Comparison of ENCODE assay signal across 25 mouse cellular contexts in the genomic region with DNA sequence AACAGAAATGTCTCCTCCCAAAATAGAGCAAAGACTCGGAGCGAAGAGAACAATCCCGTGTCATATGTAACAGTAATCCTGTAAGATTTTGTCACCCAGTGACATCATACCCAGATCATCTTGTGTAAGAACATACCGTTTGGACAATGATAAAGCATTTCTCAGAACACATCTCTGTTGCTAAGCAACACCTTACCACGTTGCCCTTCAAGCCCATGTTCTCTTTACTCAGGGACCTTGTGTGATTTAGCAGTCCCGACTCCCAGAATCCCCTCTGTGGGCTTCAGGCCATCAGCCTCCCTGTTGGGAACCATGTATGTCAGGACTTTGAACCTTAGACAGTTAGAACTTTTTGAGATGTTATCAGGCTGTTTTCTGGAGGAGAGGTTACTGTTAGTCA.
DNase-seq lines count a peak whose midpoint lies in the region; ATAC-seq and TF ChIP-seq lines count a peak whose summit lies in the region.
"Had no signal": no experiment of that assay in that cellular context is flagged by ENCODE, and none has a peak within 500 bp of the region (broad histone marks: within the 10 kb centered on the region; RNA-seq: fewer than 3 reads in every experiment).

No protein-coding gene starts in this region.

- TF ChIP-seq POLR2A in MEL (IDR thresholded peaks at IDR 0.05; ENCODE audit: control insufficient read depth in 1 of 2, insufficient read depth in 1 of 2, low read depth in 1 of 2, low read length in 2 of 2, poor library complexity in 1 of 2) = no peak

- peak; percentile 12; the same call in 1 of the 2 replicates for ATAC-seq in midbrain, embryonic 16.5 days
- no peak for ATAC-seq in midbrain, embryonic 13.5 days
- 0 out of 2 replicates have a peak, but pooled peaks have one; percentile 9 for ATAC-seq in granulocyte monocyte progenitor cell, adult 5-6 weeks (replicated peaks; ENCODE audit: poor library complexity, severe bottlenecking)
- no peak for ATAC-seq in monocyte, adult 5-6 weeks (replicated peaks; ENCODE audit: insufficient number of reproducible peaks, low FRiP score, low TSS enrichment, poor library complexity, severe bottlenecking)
- ATAC-seq: activated CD4-positive, CD25-positive, alpha-beta regulatory T cell, adult 4 months; forebrain, embryonic 13.5 days; forebrain, embryonic 16.5 days; hindbrain, embryonic 16.5 days; intestine, embryonic 15.5 days had no signal

- TF ChIP-seq EP300 in MEL (IDR thresholded peaks at IDR 0.05; ENCODE audit: low read depth in 1 of 2, low read length in 2 of 2) = no peak

- no peak overlapping the region for H3K27ac ChIP-seq in midbrain, embryonic 16.5 days (ENCODE audit: low read length)
- H3K27ac ChIP-seq in midbrain, embryonic 13.5 days = no peak overlapping the region
- H3K27ac ChIP-seq in MEL (ENCODE audit: control insufficient read depth, low read depth, low read length) = no peak overlapping the region
- H3K27ac ChIP-seq: forebrain, embryonic 10.5 days; forebrain, embryonic 13.5 days; gastrocnemius, adult 2 months; heart, embryonic 15.5 days; hindbrain, embryonic 10.5 days; hindbrain, embryonic 13.5 days; intestine, embryonic 15.5 days had no signal

- DNase-seq in MEL (ENCODE audit: low read depth, low spot score) = peak; percentile 8
- no peak for DNase-seq in gastrocnemius, postnatal 10 days
- DNase-seq: adrenal gland, adult 8-10 months; adrenal gland, postnatal 25 days; cerebellum, adult 11-12 months; cerebellum, adult 8-10 months; cerebellum, postnatal 14 days; gastrocnemius, adult 2 months; gastrocnemius, postnatal 25 days; heart, postnatal 10 days; heart, postnatal 36 days had no signal

- no peaks in the 10 kb centered on the region for H3K79me2 ChIP-seq in MEL (ENCODE audit: control insufficient read depth, insufficient read depth, low read length, poor library complexity)

- H3K9me3 ChIP-seq in midbrain, embryonic 16.5 days (replicated peaks; ENCODE audit: control insufficient read depth, low read length, poor library complexity, severe bottlenecking) = no peaks in the 10 kb centered on the region
- H3K9me3 ChIP-seq in midbrain, embryonic 13.5 days = no peaks in the 10 kb centered on the region
- H3K9me3 ChIP-seq in MEL (replicated peaks; ENCODE audit: insufficient read depth, low read length) = no peaks in the 10 kb centered on the region
- H3K9me3 ChIP-seq: forebrain, embryonic 10.5 days; forebrain, embryonic 13.5 days; heart, embryonic 12.5 days; heart, embryonic 15.5 days; hindbrain, embryonic 10.5 days; hindbrain, embryonic 13.5 days; intestine, embryonic 15.5 days had no signal

- no peak for TF ChIP-seq RAD21 in MEL (IDR thresholded peaks at IDR 0.05; ENCODE audit: low read depth, low read length)

- no peaks in the 10 kb centered on the region for H3K36me3 ChIP-seq in midbrain, embryonic 16.5 days (ENCODE audit: control insufficient read depth, insufficient read depth, low read length)
- no peaks in the 10 kb centered on the region for H3K36me3 ChIP-seq in midbrain, embryonic 13.5 days
- H3K36me3 ChIP-seq in MEL (ENCODE audit: control insufficient read depth in 1 of 2, insufficient read depth in 2 of 2, low read length in 2 of 2) = peaks cover 0 to 3% of the 10 kb centered on the region in 2 experiments; a peak in 3 of 4 replicates
- H3K36me3 ChIP-seq: heart, embryonic 15.5 days; hindbrain, embryonic 13.5 days; intestine, embryonic 15.5 days had no signal

- H3K4me1 ChIP-seq in midbrain, embryonic 16.5 days (ENCODE audit: control insufficient read depth, insufficient read depth, low read length) = peaks cover 14% of the 10 kb centered on the region
- peaks cover 32% of the 10 kb centered on the region for H3K4me1 ChIP-seq in midbrain, embryonic 13.5 days (replicated peaks)
- H3K4me1 ChIP-seq in MEL (ENCODE audit: control insufficient read depth in 1 of 2, insufficient read depth in 2 of 2, low read length in 2 of 2) = peaks cover under 1 to 7% of the 10 kb centered on the region in 2 experiments; a peak in 3 of 4 replicates
- H3K4me1 ChIP-seq: intestine, embryonic 15.5 days had no signal

- 61% methylated on average over 6 of the region's 6 CpGs for WGBS in midbrain, embryonic 16.5 days
- 59% methylated on average over 6 of the region's 6 CpGs for WGBS in midbrain, embryonic 13.5 days

- H3K9ac ChIP-seq in midbrain, embryonic 16.5 days (ENCODE audit: low read depth, low read length) = no peak overlapping the region
- H3K9ac ChIP-seq in midbrain, embryonic 13.5 days (replicated peaks) = no peak overlapping the region
- no peak overlapping the region for H3K9ac ChIP-seq in MEL (ENCODE audit: control insufficient read depth, low read depth, low read length, poor library complexity, severe bottlenecking)
- H3K9ac ChIP-seq: forebrain, embryonic 13.5 days; heart, embryonic 12.5 days; heart, embryonic 15.5 days; hindbrain, embryonic 13.5 days; intestine, embryonic 15.5 days had no signal

- no peak for TF ChIP-seq CTCF in MEL (IDR thresholded peaks at IDR 0.05 in 2 of 3, conservative IDR thresholded peaks at IDR 0.05 in 1 of 3; ENCODE audit: control insufficient read depth in 1 of 3, insufficient read depth in 1 of 3, low read depth in 2 of 3, low read length in 3 of 3, poor library complexity in 1 of 3, severe bottlenecking in 1 of 3)

- H3K4me3 ChIP-seq in midbrain, embryonic 16.5 days (ENCODE audit: low read depth, low read length) = no peak overlapping the region
- no peak overlapping the region for H3K4me3 ChIP-seq in midbrain, embryonic 13.5 days (replicated peaks)
- no peak overlapping the region for H3K4me3 ChIP-seq in MEL (ENCODE audit: control insufficient read depth in 1 of 2, insufficient read depth in 1 of 2, low read depth in 2 of 2, low read length in 2 of 2)
- H3K4me3 ChIP-seq: forebrain, embryonic 10.5 days; forebrain, embryonic 13.5 days; gastrocnemius, adult 2 months; heart, embryonic 12.5 days; heart, embryonic 15.5 days; hindbrain, embryonic 10.5 days; hindbrain, embryonic 13.5 days; intestine, embryonic 15.5 days had no signal

- H3K4me2 ChIP-seq in midbrain, embryonic 16.5 days (ENCODE audit: low read length) = no peak overlapping the region
- H3K4me2 ChIP-seq in midbrain, embryonic 13.5 days (replicated peaks) = no peak overlapping the region
- H3K4me2 ChIP-seq: forebrain, embryonic 13.5 days; heart, embryonic 12.5 days; heart, embryonic 15.5 days; hindbrain, embryonic 13.5 days; intestine, embryonic 15.5 days had no signal

- H3K27me3 ChIP-seq in midbrain, embryonic 16.5 days (ENCODE audit: control insufficient read depth, insufficient read depth, low read depth, low read length) = peaks cover 4% of the 10 kb centered on the region
- H3K27me3 ChIP-seq in midbrain, embryonic 13.5 days = peaks cover 87% of the 10 kb centered on the region
- H3K27me3 ChIP-seq in MEL (ENCODE audit: control insufficient read depth in 1 of 2, insufficient read depth in 2 of 2, low read length in 2 of 2) = no peaks in the 10 kb centered on the region
- H3K27me3 ChIP-seq: heart, embryonic 12.5 days; heart, embryonic 15.5 days; intestine, embryonic 15.5 days had no signal

TF ChIP-seq in MEL, 35 proteins besides CTCF, POLR2A, EP300 and RAD21:
- TF ChIP-seq ZMIZ1 (IDR thresholded peaks at IDR 0.05; ENCODE audit: low read depth, low read length) (no peak), GABPA (IDR thresholded peaks at IDR 0.05; ENCODE audit: low read depth, low read length) (no peak), MAZ (IDR thresholded peaks at IDR 0.05; ENCODE audit: low read depth, low read length) (no peak), USF1 (IDR thresholded peaks at IDR 0.05; ENCODE audit: low read depth, low read length) (no peak)

Comparison
In these comparisons a context has a peak if more than half of its experiments do, and no peak if none do; other contexts are left out.
1. ATAC-seq: peak in midbrain, embryonic 16.5 days (single experiment) and granulocyte monocyte progenitor cell, adult 5-6 weeks (single experiment); none in midbrain, embryonic 13.5 days (single experiment) and monocyte, adult 5-6 weeks (single experiment).